Mouse (Mus musculus) kidney, embryonic 16.5 days (tissue): ENCODE data around the gene Arhgdia. TPM values are rescaled to one million over a fixed set of nuclear protein-coding genes. Genes with fewer than 3 reads are reported as not detected.
"Not testable (repeated sequence)": the region's sequence is repeated elsewhere in the genome, so short reads cannot be mapped to it uniquely, and the experiment has no call there.

Experiments
- ATAC-seq: fragments of 200-750 bp; cut with Nextera tagmentation; 2 replicates; pipeline ENCODE4 v1.8.0; 2017; ENCODE audit warnings: moderate TSS enrichment; ENCODE audit not compliant: low FRiP score, low TSS enrichment
- H3K27ac ChIP-seq: fragments of 300-500 bp; sonication (generic); 2 replicates; pipeline ENCODE4 v1.5.1; 2014; ENCODE audit warnings: low read length
- H3K27me3 ChIP-seq: fragments of 300-500 bp; sonication (generic); 2 replicates; pipeline ENCODE4 v1.6.1; 2014; ENCODE audit warnings: low read length, control low read depth, mixed read lengths; ENCODE audit not compliant: insufficient read depth
- H3K36me3 ChIP-seq: fragments of 300-500 bp; sonication (generic); 2 replicates; pipeline ENCODE4 v1.6.1; 2014; ENCODE audit warnings: low read length, control low read depth, mixed read lengths; ENCODE audit not compliant: insufficient read depth
- H3K4me1 ChIP-seq: fragments of 300-500 bp; sonication (generic); 2 replicates; pipeline ENCODE4 v1.6.1; 2014; ENCODE audit warnings: low read length, control low read depth, mixed read lengths; ENCODE audit not compliant: insufficient read depth
- H3K4me2 ChIP-seq: fragments of 300-500 bp; sonication (generic); replicated peaks from 2 replicates; pipeline ENCODE4 v1.6.1; 2014; ENCODE audit warnings: low read depth, low read length
- H3K4me3 ChIP-seq: fragments of 300-500 bp; sonication (generic); 2 replicates; pipeline ENCODE4 v1.5.1; 2014; ENCODE audit warnings: mild to moderate bottlenecking, low read length
- H3K9ac ChIP-seq: fragments of 300-500 bp; sonication (generic); replicated peaks from 2 replicates; pipeline ENCODE4 v1.6.1; 2014; ENCODE audit warnings: low read length
- H3K9me3 ChIP-seq: fragments of 300-500 bp; sonication (generic); 2 replicates; pipeline ENCODE4 v1.6.1; 2016; ENCODE audit warnings: low read length, control low read depth
- WGBS: fragments of 180-500 bp; shearing (Covaris S2); extraction: QIAGEN DNeasy Blood & Tissue Kit; methylation state at CpG from one replicate; pipeline ENCODE4 v1.1.7; 2014; 5-methylcytosine and 5-hydroxymethylcytosine counted together
- polyA plus RNA-seq: library from polyadenylated mRNA; unstranded; fragments of >200 nt; fragmentation: Nextera tagmentation; extraction: Ambion mirVana; gene quantifications from 2 replicates; pipeline ENCODE4 v1.2.1, GENCODE M21; 2015

Gene Arhgdia
- polyA plus RNA-seq, 1 experiment from 2014 or later, result 696 TPM

DNA sequence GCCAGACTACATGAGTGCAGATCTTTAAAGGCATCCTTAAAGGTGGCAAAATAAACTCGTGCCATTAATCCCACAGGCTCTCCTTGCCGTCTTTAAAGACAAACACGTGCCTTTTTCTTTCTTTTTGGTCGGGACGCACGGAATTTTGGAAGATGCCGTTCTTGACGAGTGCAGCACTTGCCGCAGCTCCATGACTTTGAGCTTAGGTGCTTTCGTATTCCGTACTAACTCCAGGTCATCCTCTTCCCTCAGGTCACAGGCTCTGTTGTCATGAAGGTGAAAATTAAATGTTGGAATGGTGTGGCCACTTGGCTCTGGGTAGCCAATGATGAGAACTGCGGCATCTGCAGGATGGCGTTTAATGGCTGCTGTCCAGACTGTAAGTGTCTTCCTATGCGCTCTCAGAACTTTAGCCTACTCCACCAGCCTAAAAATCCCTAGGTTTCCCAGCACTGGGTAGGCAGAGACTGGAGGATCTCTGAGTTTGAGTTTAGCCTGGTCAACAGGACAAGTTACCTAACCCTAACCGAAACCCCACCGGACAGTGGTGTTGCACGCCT is 17.6 kb upstream of the Arhgdia start:
- 41% methylated on average over 17 of the region's 17 CpGs for WGBS
- peaks cover 18% of the 10 kb centered on the region for H3K4me1 ChIP-seq

GRCm38 (mm10) chr11:120598283-120598989 is 17.0 kb upstream of the Arhgdia start, which contains the start of the genes Alyref and Anapc11:
TSS of gene Alyref (minus strand) at chr11:120598365.
TSS of gene Anapc11 (plus strand) at chr11:120598421.
- peaks cover 18% of the 10 kb centered on the region for H3K4me1 ChIP-seq
- H3K36me3 ChIP-seq, result peaks cover 50% of the 10 kb centered on the region
- H3K4me3 ChIP-seq, result peak within 1 kb of the TSS; percentile 91
- peak; percentile 98 for ATAC-seq
- no peaks in the 10 kb centered on the region for H3K9me3 ChIP-seq
- peak within 1 kb of the TSS; percentile 97 for H3K9ac ChIP-seq
- under 1% methylated on average over 85 of the region's 88 CpGs for WGBS
- H3K4me2 ChIP-seq, result peak within 1 kb of the TSS; percentile 92
- H3K27me3 ChIP-seq, result no peaks in the 10 kb centered on the region
- peak within 1 kb of the TSS; percentile 84 for H3K27ac ChIP-seq

More for the DNA sequence above, 17.6 kb upstream of the Arhgdia start:
- Histone ChIP-seq H3K9ac (peak overlapping the region; percentile 97), H3K4me3 (peak overlapping the region; percentile 91), H3K4me2 (peak overlapping the region; percentile 84), H3K36me3 (peaks cover 46% of the 10 kb centered on the region), H3K27ac (peak overlapping the region; percentile 82), H3K9me3 (no peaks in the 10 kb centered on the region), H3K27me3 (no peaks in the 10 kb centered on the region)
- no peak for ATAC-seq

DNA sequence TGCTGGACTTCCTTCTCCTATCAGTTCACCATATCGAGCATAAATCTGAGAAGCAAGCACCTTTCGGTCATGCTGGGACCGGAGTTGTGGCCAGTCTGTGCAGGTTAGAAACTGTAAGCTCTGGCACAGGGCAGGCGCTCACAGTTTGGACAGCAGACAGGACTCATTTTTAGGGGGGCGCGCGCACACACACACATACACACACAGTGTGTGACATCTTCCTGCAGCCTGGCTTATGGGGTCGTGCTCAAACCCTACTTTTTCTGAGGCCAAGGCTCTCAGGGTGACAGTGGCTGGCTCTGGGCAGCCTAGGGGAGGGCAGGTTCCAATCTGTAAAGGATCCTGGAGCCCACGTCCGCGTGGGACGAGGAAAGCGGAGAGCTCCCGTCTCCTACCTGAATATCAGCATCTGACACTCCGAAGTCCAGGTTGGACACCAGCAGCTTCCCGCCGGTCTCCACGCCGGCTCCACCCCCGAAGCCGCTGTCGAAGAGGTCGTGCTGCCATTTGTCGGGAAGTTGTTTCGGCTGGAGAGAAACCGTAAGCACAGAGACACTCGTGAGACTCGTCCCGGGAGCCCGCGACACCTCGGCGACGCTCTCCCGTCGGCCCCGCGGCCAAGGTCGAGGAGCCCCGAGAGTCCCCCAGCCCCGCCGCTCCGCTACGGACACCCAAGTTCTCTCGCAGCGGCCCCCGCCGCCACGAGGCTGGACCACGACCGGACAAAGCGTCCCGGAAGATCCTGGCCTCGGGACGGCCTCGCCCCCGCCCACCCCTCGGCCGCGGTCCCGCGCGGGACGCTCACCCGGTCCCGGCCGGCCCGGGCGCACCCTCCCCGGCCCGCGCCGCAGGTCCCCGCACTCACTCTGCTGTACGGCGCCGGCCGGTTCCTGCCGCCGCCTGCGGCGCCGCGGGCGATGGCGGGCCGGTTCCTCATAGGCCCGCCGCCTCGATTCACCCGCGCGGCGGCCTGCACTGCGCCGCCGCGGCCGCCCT is 16.1 kb upstream of the Arhgdia start:
- H3K36me3 ChIP-seq, result peaks cover 51% of the 10 kb centered on the region
- H3K27ac ChIP-seq, result peak overlapping the region; percentile 84
- 3% methylated on average over 91 of the region's 99 CpGs for WGBS
- ATAC-seq, result peak; percentile 75
- peak overlapping the region; percentile 97 for H3K9ac ChIP-seq
- no peaks in the 10 kb centered on the region for H3K27me3 ChIP-seq
- H3K4me2 ChIP-seq, result peak overlapping the region; percentile 92
- peaks cover 18% of the 10 kb centered on the region for H3K4me1 ChIP-seq
- H3K9me3 ChIP-seq, result no peaks in the 10 kb centered on the region
- peak overlapping the region; percentile 91 for H3K4me3 ChIP-seq

DNA sequence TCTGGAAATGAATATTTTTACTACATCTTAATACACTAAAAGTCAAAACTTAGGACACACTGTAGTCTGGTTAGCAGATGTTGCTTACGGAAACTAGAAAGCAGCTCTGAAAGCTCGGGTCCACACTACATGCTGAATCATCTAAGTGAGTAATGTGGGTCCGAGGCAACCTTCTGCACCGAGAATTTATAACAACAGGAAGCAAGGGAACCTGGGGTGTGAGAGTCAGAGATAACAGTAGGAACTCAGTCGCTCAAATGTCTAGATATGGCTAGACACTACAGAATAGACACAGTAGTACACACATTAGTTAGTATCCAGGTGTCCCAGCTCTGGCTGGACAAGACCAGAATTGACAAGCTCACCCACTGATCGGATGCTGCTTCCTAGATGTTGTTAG is 7.1 kb upstream of the Arhgdia start:
- Histone ChIP-seq H3K9me3 (0 out of 2 replicates have a peak, but pooled peaks cover 4% of the 10 kb centered on the region), H3K4me2 (no peak overlapping the region), H3K4me1 (no peaks in the 10 kb centered on the region), H3K27me3 (no peaks in the 10 kb centered on the region), H3K9ac (no peak overlapping the region), H3K36me3 (peaks cover 68% of the 10 kb centered on the region), H3K27ac (no peak overlapping the region), H3K4me3 (no peak overlapping the region)
- ATAC-seq, result no peak
- 91% methylated on average over 6 of the region's 6 CpGs for WGBS

- Histone ChIP-seq H3K9me3 (0 out of 2 replicates have a peak, but pooled peaks cover 4% of the 10 kb centered on the region), H3K27me3 (no peaks in the 10 kb centered on the region), H3K4me3 (no peak overlapping the region), H3K9ac (no peak overlapping the region), H3K4me1 (peaks cover 25% of the 10 kb centered on the region), H3K27ac (no peak overlapping the region), H3K4me2 (no peak overlapping the region), H3K36me3 (peaks cover 45% of the 10 kb centered on the region)
- 100% methylated on average over 1 of the region's 1 CpGs for WGBS
- no peak for ATAC-seq
Observed at GRCm38 (mm10) chr11:120583937-120584336, 2.5 kb upstream of the Arhgdia start.

DNA sequence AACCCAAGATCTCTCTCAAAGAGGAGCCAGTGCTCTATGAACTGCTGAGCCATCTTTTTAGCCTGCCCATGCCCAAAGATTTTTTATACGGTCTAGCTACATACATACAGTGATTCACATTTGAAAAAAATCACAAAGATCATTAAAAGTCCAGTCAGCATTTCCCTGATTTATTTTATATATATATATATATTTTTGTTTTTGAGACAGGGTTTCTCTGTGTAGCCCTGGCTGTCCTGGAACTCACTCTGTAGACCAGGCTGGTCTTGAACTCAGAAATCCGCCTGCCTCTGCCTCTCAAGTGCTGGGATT is 1.5 kb upstream of the Arhgdia start:
- not testable (repeated sequence) for H3K4me2 ChIP-seq, H3K27ac ChIP-seq, H3K9me3 ChIP-seq, H3K9ac ChIP-seq, H3K27me3 ChIP-seq, H3K4me3 ChIP-seq, ATAC-seq
- H3K36me3 ChIP-seq, result peaks cover 47% of the 10 kb centered on the region
- WGBS, result 87% methylated on average over 2 of the region's 2 CpGs
- peaks cover 35% of the 10 kb centered on the region for H3K4me1 ChIP-seq

- H3K9ac ChIP-seq, result peak overlapping the region; percentile 97
- peaks cover 39% of the 10 kb centered on the region for H3K4me1 ChIP-seq
- peaks cover 52% of the 10 kb centered on the region for H3K36me3 ChIP-seq
- 73% methylated on average over 8 of the region's 8 CpGs for WGBS
- peak overlapping the region; percentile 90 for H3K27ac ChIP-seq
- ATAC-seq, result no peak
- H3K4me3 ChIP-seq, result peak overlapping the region; percentile 88
- 0 out of 2 replicates have a peak, but pooled peaks cover 4% of the 10 kb centered on the region for H3K9me3 ChIP-seq
- peak overlapping the region; percentile 61 for H3K4me2 ChIP-seq
- H3K27me3 ChIP-seq, result no peaks in the 10 kb centered on the region
Observed at GRCm38 (mm10) chr11:120582268-120582981, 1.0 kb upstream of the Arhgdia start.

DNA sequence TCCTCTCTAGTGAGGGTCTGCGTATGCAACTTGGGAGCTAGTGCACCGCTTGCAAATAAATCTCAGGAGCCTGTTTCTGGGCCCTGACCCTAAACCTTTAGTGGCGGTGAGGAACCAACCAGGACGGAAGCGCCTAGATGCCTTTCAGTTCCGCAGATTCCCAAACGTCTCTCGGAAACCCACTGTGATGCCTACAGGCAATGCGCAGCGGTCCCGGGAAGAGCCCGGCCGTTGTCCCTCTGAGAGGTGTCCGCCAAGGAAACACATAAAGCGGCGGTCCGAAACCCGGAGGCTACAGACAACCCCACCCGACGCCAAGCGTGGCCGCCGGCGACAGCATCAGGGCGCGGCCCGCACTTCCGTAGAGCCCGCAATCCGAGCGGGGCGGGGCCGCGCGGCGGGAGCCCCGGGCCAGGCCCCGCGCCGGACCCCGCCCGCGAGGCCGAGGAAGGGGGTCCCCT is 523 bp downstream of the Arhgdia start:
- 0 out of 2 replicates have a peak, but pooled peaks cover 4% of the 10 kb centered on the region for H3K9me3 ChIP-seq
- H3K4me2 ChIP-seq, result peak overlapping the region; percentile 61
- peak overlapping the region; percentile 88 for H3K4me3 ChIP-seq
- peak overlapping the region; percentile 97 for H3K9ac ChIP-seq
- H3K4me1 ChIP-seq, result peaks cover 41% of the 10 kb centered on the region
- H3K36me3 ChIP-seq, result peaks cover 45% of the 10 kb centered on the region
- ATAC-seq, result peak; percentile 44; the same call in 1 of the 2 replicates
- no peaks in the 10 kb centered on the region for H3K27me3 ChIP-seq
- WGBS, result under 1% methylated on average over 39 of the region's 44 CpGs
- H3K27ac ChIP-seq, result peak overlapping the region; percentile 90

DNA sequence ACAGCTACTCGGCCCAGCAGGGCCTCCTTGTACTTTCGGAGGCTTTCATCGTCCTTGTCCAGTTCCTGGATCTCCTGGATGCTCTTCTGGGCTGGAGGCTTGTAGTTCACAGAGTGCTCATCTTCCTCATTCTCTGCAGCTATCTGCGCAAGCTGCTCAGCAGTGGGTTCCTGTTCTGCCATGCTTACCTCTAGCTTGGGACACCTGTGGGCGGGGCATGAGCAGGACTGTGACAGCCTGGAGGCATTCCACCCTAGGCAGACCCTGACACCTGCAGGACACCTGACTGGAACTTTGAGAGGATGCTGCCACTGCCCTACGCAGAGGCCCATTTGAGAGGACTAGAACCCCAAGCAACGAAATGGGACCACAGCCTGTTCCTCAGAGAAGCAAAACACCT is 1.2 kb downstream of the Arhgdia start:
- Histone ChIP-seq H3K4me3 (peak overlapping the region; percentile 88), H3K4me1 (peaks cover 41% of the 10 kb centered on the region), H3K9ac (peak overlapping the region; percentile 97), H3K36me3 (peaks cover 40% of the 10 kb centered on the region), H3K27me3 (no peaks in the 10 kb centered on the region), H3K9me3 (0 out of 2 replicates have a peak, but pooled peaks cover 4% of the 10 kb centered on the region), H3K4me2 (peak overlapping the region; percentile 61), H3K27ac (peak overlapping the region; percentile 90)
- no peak for ATAC-seq
- 58% methylated on average over 7 of the region's 7 CpGs for WGBS
